Comparison of ENCODE assay signal across 9 mouse cellular contexts in genomic region chr2:22704780-22705727, GRCm38 (mm10).
DNase-seq lines count a peak whose midpoint lies in the region; ATAC-seq and TF ChIP-seq lines count a peak whose summit lies in the region.
"Had no signal": no experiment of that assay in that cellular context is flagged by ENCODE, and none has a peak within 500 bp of the region (broad histone marks: within the 10 kb centered on the region; RNA-seq: fewer than 3 reads in every experiment).

No protein-coding gene starts in this region.

- H3K9ac ChIP-seq in forebrain, embryonic 15.5 days (replicated peaks) = no peak overlapping the region
- H3K9ac ChIP-seq in forebrain, embryonic 11.5 days (ENCODE audit: low read length) = no peak overlapping the region
- H3K9ac ChIP-seq in embryonic facial prominence, embryonic 14.5 days (ENCODE audit: low read depth, low read length) = no peak overlapping the region
- H3K9ac ChIP-seq in midbrain, embryonic 16.5 days (ENCODE audit: low read depth, low read length) = no peak overlapping the region

- DNase-seq in forebrain, embryonic 11.5 days (ENCODE audit: low spot score) = no peak
- DNase-seq in kidney, postnatal 4 days = peak; percentile 23 to 37
- DNase-seq in kidney, adult 2 months = no peak
- DNase-seq in embryonic facial prominence, embryonic 14.5 days (ENCODE audit: low spot score) = peak; percentile 71
- no peak for DNase-seq in thymus, postnatal 10 days (ENCODE audit: low spot score in 2 of 2)
- no peak for DNase-seq in lung, postnatal 36 days

- no peak for TF ChIP-seq POLR2A in kidney, adult 2 months (IDR thresholded peaks at IDR 0.05; ENCODE audit: low read depth, low read length)

- no peaks in the 10 kb centered on the region for H3K36me3 ChIP-seq in forebrain, embryonic 15.5 days
- no peaks in the 10 kb centered on the region for H3K36me3 ChIP-seq in forebrain, embryonic 11.5 days (ENCODE audit: control insufficient read depth, insufficient read depth, low read length)
- no peaks in the 10 kb centered on the region for H3K36me3 ChIP-seq in kidney, adult 2 months (ENCODE audit: control insufficient read depth, insufficient read depth, low read length)
- H3K36me3 ChIP-seq in embryonic facial prominence, embryonic 14.5 days (ENCODE audit: control insufficient read depth, insufficient read depth, low read length) = no peaks in the 10 kb centered on the region
- no peaks in the 10 kb centered on the region for H3K36me3 ChIP-seq in midbrain, embryonic 16.5 days (ENCODE audit: control insufficient read depth, insufficient read depth, low read length)

- peaks cover 13% of the 10 kb centered on the region for H3K4me1 ChIP-seq in forebrain, embryonic 15.5 days
- H3K4me1 ChIP-seq in forebrain, embryonic 11.5 days (replicated peaks; ENCODE audit: control insufficient read depth, insufficient read depth, low read length) = 0 out of 2 replicates have a peak, but pooled peaks cover 2% of the 10 kb centered on the region
- H3K4me1 ChIP-seq in kidney, adult 2 months (ENCODE audit: control insufficient read depth, insufficient read depth, low read length) = no peaks in the 10 kb centered on the region
- H3K4me1 ChIP-seq in embryonic facial prominence, embryonic 14.5 days (ENCODE audit: control insufficient read depth, insufficient read depth, low read length) = peaks cover 14% of the 10 kb centered on the region; the same call in 1 of the 2 replicates
- H3K4me1 ChIP-seq in midbrain, embryonic 16.5 days (ENCODE audit: control insufficient read depth, insufficient read depth, low read length) = no peaks in the 10 kb centered on the region; the same call in 1 of the 2 replicates

- H3K27ac ChIP-seq in forebrain, embryonic 15.5 days (replicated peaks) = peak overlapping the region; percentile 63; the same call in 1 of the 2 replicates
- no peak overlapping the region for H3K27ac ChIP-seq in forebrain, embryonic 11.5 days (ENCODE audit: low read depth, low read length)
- H3K27ac ChIP-seq in kidney, adult 2 months (ENCODE audit: insufficient read depth, low read depth, low read length) = no peak overlapping the region
- H3K27ac ChIP-seq in embryonic facial prominence, embryonic 14.5 days (replicated peaks; ENCODE audit: low read depth, low read length) = no peak overlapping the region; the same call in 1 of the 2 replicates
- H3K27ac ChIP-seq in midbrain, embryonic 16.5 days (ENCODE audit: low read length) = no peak overlapping the region; the same call in 1 of the 2 replicates
- H3K27ac ChIP-seq: layer of hippocampus, adult 2 months had no signal

- H3K4me2 ChIP-seq in forebrain, embryonic 15.5 days (replicated peaks) = no peak overlapping the region
- no peak overlapping the region for H3K4me2 ChIP-seq in forebrain, embryonic 11.5 days (ENCODE audit: low read depth, low read length, severe bottlenecking)
- no peak overlapping the region for H3K4me2 ChIP-seq in embryonic facial prominence, embryonic 14.5 days (ENCODE audit: low read depth, low read length)
- no peak overlapping the region for H3K4me2 ChIP-seq in midbrain, embryonic 16.5 days (ENCODE audit: low read length)

- H3K4me3 ChIP-seq in forebrain, embryonic 15.5 days = no peak overlapping the region
- no peak overlapping the region for H3K4me3 ChIP-seq in forebrain, embryonic 11.5 days (ENCODE audit: low read depth, low read length)
- no peak overlapping the region for H3K4me3 ChIP-seq in kidney, adult 2 months (ENCODE audit: insufficient read depth, low read depth, low read length)
- H3K4me3 ChIP-seq in embryonic facial prominence, embryonic 14.5 days (ENCODE audit: low read depth, low read length) = no peak overlapping the region
- H3K4me3 ChIP-seq in midbrain, embryonic 16.5 days (ENCODE audit: low read depth, low read length) = no peak overlapping the region
- H3K4me3 ChIP-seq: layer of hippocampus, adult 2 months had no signal

- no peaks in the 10 kb centered on the region; the same call in 1 of the 2 replicates for H3K9me3 ChIP-seq in forebrain, embryonic 15.5 days
- H3K9me3 ChIP-seq in forebrain, embryonic 11.5 days (ENCODE audit: control insufficient read depth, low read length) = no peaks in the 10 kb centered on the region
- H3K9me3 ChIP-seq in embryonic facial prominence, embryonic 14.5 days (ENCODE audit: control insufficient read depth, low read length) = no peaks in the 10 kb centered on the region
- no peaks in the 10 kb centered on the region for H3K9me3 ChIP-seq in midbrain, embryonic 16.5 days (replicated peaks; ENCODE audit: control insufficient read depth, low read length, poor library complexity, severe bottlenecking)

- peak; percentile 67 for ATAC-seq in forebrain, embryonic 15.5 days (replicated peaks)
- ATAC-seq in forebrain, embryonic 11.5 days (replicated peaks; ENCODE audit: low FRiP score) = no peak
- ATAC-seq in embryonic facial prominence, embryonic 14.5 days (ENCODE audit: low read depth) = 0 out of 2 replicates have a peak, but pooled peaks have one; percentile 26
- peak; percentile 56; the same call in 1 of the 2 replicates for ATAC-seq in midbrain, embryonic 16.5 days

- TF ChIP-seq CTCF in kidney, adult 2 months (conservative IDR thresholded peaks at IDR 0.05; ENCODE audit: insufficient read depth, insufficient read length, low read depth, low read length) = no peak

- H3K27me3 ChIP-seq in forebrain, embryonic 15.5 days = no peaks in the 10 kb centered on the region
- H3K27me3 ChIP-seq in forebrain, embryonic 11.5 days (ENCODE audit: control insufficient read depth, insufficient read depth, low read length) = no peaks in the 10 kb centered on the region
- no peaks in the 10 kb centered on the region for H3K27me3 ChIP-seq in kidney, adult 2 months (replicated peaks; ENCODE audit: control insufficient read depth, insufficient read depth, low read length)
- H3K27me3 ChIP-seq in embryonic facial prominence, embryonic 14.5 days (replicated peaks; ENCODE audit: control insufficient read depth, insufficient read depth, low read length) = no peaks in the 10 kb centered on the region
- no peaks in the 10 kb centered on the region for H3K27me3 ChIP-seq in midbrain, embryonic 16.5 days (ENCODE audit: control insufficient read depth, insufficient read depth, low read depth, low read length)

- 47% methylated on average over 4 of the region's 4 CpGs for WGBS in forebrain, embryonic 15.5 days
- 79% methylated on average over 4 of the region's 4 CpGs for WGBS in forebrain, embryonic 11.5 days
- 58% methylated on average over 4 of the region's 4 CpGs for WGBS in kidney, adult 2 months
- 54% methylated on average over 4 of the region's 4 CpGs for WGBS in embryonic facial prominence, embryonic 14.5 days
- 63% methylated on average over 4 of the region's 4 CpGs for WGBS in midbrain, embryonic 16.5 days

Comparison
In these comparisons a context has a peak if more than half of its experiments do, and no peak if none do; other contexts are left out.
1. DNase-seq: peak in kidney, postnatal 4 days (2 of 2) and embryonic facial prominence, embryonic 14.5 days (single experiment); none in forebrain, embryonic 11.5 days (single experiment), kidney, adult 2 months (single experiment), thymus, postnatal 10 days (0 of 2) and lung, postnatal 36 days (single experiment).